Mouse (Mus musculus) T-helper 17 cell (primary cell): ENCODE results near the gene Bpifb2.
"Not testable (repeated sequence)": the region's sequence is repeated elsewhere in the genome, so short reads cannot be mapped to it uniquely, and the experiment has no call there.

ENCODE experiments used
- in situ Hi-C, 2 experiments: fragments of 300-600 bp; cut with MboI, MseI; formaldehyde crosslinking; loops; 1 replicate in 1 of 2; 2 replicates in 1 of 2; pipeline ENCODE4 v1.15.1; 2025; ENCODE audit warnings: high pct_unique_total_duplicates in 2 of 2

Bpifb2 gene

GRCm38 (mm10) chr2:153874745-153875144, at the start of gene Bpifb2:
Gene Bpifb2, plus strand, starts transcription at chr2:153875045.
- in situ Hi-C loops = no loop called here

- in situ Hi-C loops = not testable (repeated sequence)
These were observed 48.9 kb upstream of the Bpifb2 start for GRCm38 (mm10) chr2:153825900-153826299.

- in situ Hi-C loops = no loop called here
These were observed 47.5 kb upstream of the Bpifb2 start for GRCm38 (mm10) chr2:153827171-153827830.

- in situ Hi-C loops = no loop called here
These were observed 46.1 kb upstream of the Bpifb2 start for GRCm38 (mm10) chr2:153828704-153829103.

- in situ Hi-C loops = no loop called here
These were observed 41.6 kb upstream of the Bpifb2 start for GRCm38 (mm10) chr2:153833291-153833690.

- in situ Hi-C loops = no loop called here
These were observed 32.0 kb upstream of the Bpifb2 start for GRCm38 (mm10) chr2:153842854-153843253.

GRCm38 (mm10) chr2:153848389-153848788, 26.5 kb upstream of the Bpifb2 start:
- in situ Hi-C loops = no loop called here

- in situ Hi-C loops = loop anchor here in 1 of 2 experiments (10.0 kb wide), 1 partner anchor 146 kb away; no protein-coding TSS in a partner anchor
These were observed 24.4 kb upstream of the Bpifb2 start for GRCm38 (mm10) chr2:153850351-153851029.

- in situ Hi-C loops = loop anchor here in 1 of 2 experiments (10.0 kb wide), 1 partner anchor 146 kb away; no protein-coding TSS in a partner anchor
These were observed 23.9 kb upstream of the Bpifb2 start for GRCm38 (mm10) chr2:153851030-153851360.

GRCm38 (mm10) chr2:153853544-153853943, 21.3 kb upstream of the Bpifb2 start:
- in situ Hi-C loops = loop anchor here in 1 of 2 experiments (10.0 kb wide), 1 partner anchor 149 kb away; no protein-coding TSS in a partner anchor

GRCm38 (mm10) chr2:153859581-153859980, 15.3 kb upstream of the Bpifb2 start:
- in situ Hi-C loops = loop anchor here in 1 of 2 experiments (10.0 kb wide), 1 partner anchor 155 kb away; no protein-coding TSS in a partner anchor

GRCm38 (mm10) chr2:153860315-153860714, 14.5 kb upstream of the Bpifb2 start:
- in situ Hi-C loops = no loop called here

GRCm38 (mm10) chr2:153860715-153861114, 14.1 kb upstream of the Bpifb2 start:
- in situ Hi-C loops = no loop called here

- in situ Hi-C loops = no loop called here
These were observed 12.9 kb upstream of the Bpifb2 start for GRCm38 (mm10) chr2:153861960-153862359.

- in situ Hi-C loops = no loop called here
These were observed 3.9 kb upstream of the Bpifb2 start, which contains the start of gene Sun5 for GRCm38 (mm10) chr2:153870984-153871383. Gene Sun5, minus strand, starts transcription at chr2:153871084.

GRCm38 (mm10) chr2:153899111-153899510, 24.3 kb downstream of the Bpifb2 start:
- in situ Hi-C loops = no loop called here

- in situ Hi-C loops = no loop called here
These were observed 25.2 kb downstream of the Bpifb2 start, which contains the start of gene Bpifb6 for GRCm38 (mm10) chr2:153900088-153900487. Gene Bpifb6, plus strand, starts transcription at chr2:153900388.

GRCm38 (mm10) chr2:153902726-153903125, 27.9 kb downstream of the Bpifb2 start:
- in situ Hi-C loops = no loop called here

- in situ Hi-C loops = no loop called here
These were observed 31.8 kb downstream of the Bpifb2 start for GRCm38 (mm10) chr2:153906626-153907025.

GRCm38 (mm10) chr2:153914151-153914550, 39.3 kb downstream of the Bpifb2 start:
- in situ Hi-C loops = no loop called here

GRCm38 (mm10) chr2:153917930-153918329, 43.1 kb downstream of the Bpifb2 start, which contains the start of gene Bpifb3:
Gene Bpifb3, plus strand, starts transcription at chr2:153918230.
- in situ Hi-C loops = no loop called here

- in situ Hi-C loops = loop anchor here in 1 of 2 experiments (10.0 kb wide), 1 partner anchor 226 kb away; the partner anchor contains the start of gene Dnmt3c
These were observed 46.4 kb downstream of the Bpifb2 start for GRCm38 (mm10) chr2:153921246-153921645.
